Mouse (Mus musculus): ENCODE results near the gene Sirt4.

GRCm38 (mm10) chr5:115531671-115532270, 47.2 kb upstream of the Sirt4 start:
- TF ChIP-seq POLR2A (IDR thresholded peaks at IDR 0.05; ENCODE audit: control insufficient read depth, low read depth, low read length): no peak
- no peak for TF ChIP-seq CTCF (IDR thresholded peaks at IDR 0.05; ENCODE audit: control insufficient read depth, insufficient read depth, insufficient replicate concordance, low read depth, low read length)

Data from testis, adult 2 months (tissue).